Mouse (Mus musculus) bone marrow, adult 2 months (tissue): ENCODE measurements around the gene Map4k5. TPM values are rescaled to one million over a fixed set of nuclear protein-coding genes. Genes with fewer than 3 reads are reported as not detected.

Experiments used
- H3K27ac ChIP-seq: fragments of 200-500 bp; 2 replicates; pipeline ENCODE4 v1.5.1; 2012; ENCODE audit warnings: low read depth, mild to moderate bottlenecking, control low read depth, inconsistent platforms, low read length; ENCODE audit not compliant: control insufficient read depth, poor library complexity, insufficient read depth
- H3K4me1 ChIP-seq: fragments of 200-500 bp; 2 replicates; pipeline ENCODE4 v1.6.1; 2011; ENCODE audit warnings: low read length; ENCODE audit not compliant: control insufficient read depth, insufficient read depth
- H3K4me3 ChIP-seq: fragments of 200-500 bp; replicated peaks from 2 replicates; pipeline ENCODE3; 2011; ENCODE audit warnings: mild to moderate bottlenecking, low read depth, low read length, control low read depth; ENCODE audit not compliant: control insufficient read depth
- CTCF ChIP-seq: fragments of 200-500 bp; IDR thresholded peaks from 2 replicates; pipeline ENCODE4 v1.5.1; 2011; ENCODE audit warnings: low read length, control low read depth; ENCODE audit not compliant: control insufficient read depth, insufficient read depth
- POLR2A ChIP-seq: fragments of 200-500 bp; IDR thresholded peaks from 2 replicates; pipeline ENCODE4 v1.6.1; 2011; ENCODE audit warnings: low read depth, mild to moderate bottlenecking, control low read depth, low read length, borderline replicate concordance; ENCODE audit not compliant: control insufficient read depth
- WGBS: fragments of 180-500 bp; shearing (Covaris S2); methylation state at CpG from one replicate; pipeline ENCODE4 v1.1.7; 2018; 5-methylcytosine and 5-hydroxymethylcytosine counted together
- polyA plus RNA-seq: library from polyadenylated mRNA; stranded (reverse); fragments of >200 nt; gene quantifications from 2 replicates; pipeline ENCODE4 v1.2.4, GENCODE M21; 2011; ENCODE audit warnings: low replicate concordance; ENCODE audit not compliant: missing spikeins, insufficient read depth, insufficient read length

Gene Map4k5
- polyA plus RNA-seq, 1 experiment, result 21.5 TPM

DNA sequence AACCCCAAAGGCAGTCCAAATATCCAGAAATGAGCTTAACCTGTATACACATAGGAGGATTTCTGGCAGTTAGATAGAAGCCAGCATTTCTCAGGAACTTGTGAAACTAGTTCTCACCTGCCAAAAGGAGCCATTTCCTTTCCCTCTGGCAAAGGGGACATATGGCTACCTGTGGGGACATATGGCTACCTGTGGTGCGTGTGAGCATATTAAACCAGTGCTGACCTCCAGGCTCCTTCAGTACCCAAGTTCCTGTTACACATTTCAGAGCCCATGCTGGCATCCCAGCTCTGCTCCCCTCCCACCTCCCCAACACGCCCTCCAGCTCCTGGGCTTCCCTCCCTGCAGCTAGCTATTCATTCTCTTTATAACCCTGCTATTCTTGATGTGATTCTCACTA, 79.4 kb downstream of the Map4k5 start:
- WGBS, result 90% methylated on average over 2 of the region's 2 CpGs
- TF ChIP-seq CTCF, result no peak
- no peak for TF ChIP-seq POLR2A
- H3K27ac ChIP-seq, result no peak overlapping the region

DNA sequence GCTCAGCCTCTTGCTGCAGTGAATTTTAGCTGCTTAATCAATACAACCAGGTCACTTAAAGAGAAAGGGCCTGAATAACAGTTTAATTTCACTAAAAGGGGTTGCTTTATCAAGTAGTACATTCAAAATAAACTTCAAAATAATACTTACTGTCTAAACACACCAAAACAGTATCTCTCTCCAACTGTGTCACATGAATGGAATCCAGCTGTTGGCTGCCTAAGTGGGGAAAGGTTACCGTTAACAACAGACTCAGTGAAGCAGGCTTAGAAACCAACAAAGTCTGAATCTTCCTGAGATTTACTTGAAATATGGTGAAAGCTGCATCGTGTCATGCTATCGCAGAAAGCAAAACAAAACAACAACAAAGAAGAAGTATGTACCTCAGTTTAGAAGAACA, 80.0 kb downstream of the Map4k5 start:
- TF ChIP-seq POLR2A (no peak), CTCF (no peak)
- Histone ChIP-seq H3K27ac (no peak overlapping the region), H3K4me1 (no peaks in the 10 kb centered on the region), H3K4me3 (no peak overlapping the region)
- 97% methylated on average over 3 of the region's 3 CpGs for WGBS

More for the DNA sequence above, 79.4 kb downstream of the Map4k5 start:
- no peak overlapping the region for H3K4me3 ChIP-seq
- no peaks in the 10 kb centered on the region for H3K4me1 ChIP-seq

DNA sequence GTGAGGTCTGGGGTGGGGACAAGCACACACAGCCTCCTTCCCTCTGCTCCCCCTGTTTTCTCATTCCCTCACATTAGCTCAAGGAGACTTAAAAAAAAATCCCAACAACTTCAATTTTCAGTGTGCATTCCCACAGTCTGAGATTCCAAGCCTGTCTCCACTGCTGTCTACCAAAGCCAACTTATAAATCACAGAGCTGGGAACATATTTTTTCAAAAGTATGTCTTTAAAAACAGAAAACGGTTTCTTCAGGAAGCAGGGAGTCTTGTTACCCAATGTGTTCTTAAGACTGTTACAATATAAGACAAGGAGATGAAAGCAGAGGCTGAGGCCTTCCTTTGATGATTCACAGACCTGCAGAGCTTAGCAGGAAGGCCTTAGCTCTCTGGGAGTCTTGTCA, 81.0 kb downstream of the Map4k5 start:
- TF ChIP-seq POLR2A, result no peak
- no peak for TF ChIP-seq CTCF
- no peak overlapping the region for H3K27ac ChIP-seq
- WGBS, result 83% methylated on average over 1 of the region's 1 CpGs
- no peak overlapping the region for H3K4me3 ChIP-seq
- H3K4me1 ChIP-seq, result no peaks in the 10 kb centered on the region

DNA sequence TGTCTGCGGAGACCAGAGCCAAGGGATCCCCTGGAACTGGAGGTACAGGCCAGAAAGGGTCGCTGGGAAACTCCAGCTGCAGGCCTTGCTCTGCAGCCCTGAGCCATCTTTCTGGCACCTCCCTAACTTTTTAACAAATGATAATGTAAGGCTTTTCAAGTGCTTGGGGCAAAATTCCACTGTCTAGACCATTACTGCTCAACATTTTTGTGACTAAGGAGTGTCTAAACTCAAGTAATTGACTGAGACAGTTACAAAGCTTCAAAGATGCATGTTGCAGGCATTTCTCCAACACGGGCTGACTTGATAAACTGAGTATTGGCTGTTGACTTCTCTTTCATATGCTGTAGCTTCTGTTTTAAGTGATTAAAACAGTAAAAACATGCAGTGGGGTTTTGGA, 83.6 kb downstream of the Map4k5 start:
- 92% methylated on average over 3 of the region's 3 CpGs for WGBS
- Histone ChIP-seq H3K27ac (no peak overlapping the region), H3K4me3 (no peak overlapping the region), H3K4me1 (no peaks in the 10 kb centered on the region; the same call in 1 of the 2 replicates)
- TF ChIP-seq POLR2A (no peak), CTCF (no peak)

DNA sequence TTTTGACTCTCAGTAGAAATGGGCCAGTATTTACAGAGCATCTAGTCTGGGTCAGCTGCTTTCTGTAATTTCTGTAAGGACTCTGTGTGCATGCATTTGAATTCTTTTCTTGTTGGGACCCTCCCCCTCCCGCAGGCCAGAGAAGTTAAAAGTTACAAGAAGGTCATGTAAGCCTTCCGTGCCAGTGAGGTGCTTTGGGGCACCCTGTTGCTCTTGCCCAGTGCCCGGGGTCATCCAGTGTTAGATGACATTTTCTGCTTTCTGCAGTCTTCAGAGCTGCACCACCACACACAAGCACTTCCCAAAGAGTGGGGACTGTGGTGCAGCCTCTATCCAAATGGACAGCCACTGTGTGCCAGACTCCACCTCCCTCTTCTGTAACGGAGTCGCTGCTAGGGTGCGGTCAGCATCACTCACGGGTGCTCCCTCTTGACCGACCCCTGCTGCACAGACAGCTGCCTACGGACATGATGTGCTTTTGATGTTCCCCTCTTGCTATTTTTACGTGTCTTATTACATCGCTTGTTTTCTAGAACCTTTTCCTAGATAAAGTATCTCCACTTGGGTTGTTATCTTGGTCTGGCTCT, 85.5 kb downstream of the Map4k5 start:
- TF ChIP-seq CTCF, result no peak
- TF ChIP-seq POLR2A, result no peak

DNA sequence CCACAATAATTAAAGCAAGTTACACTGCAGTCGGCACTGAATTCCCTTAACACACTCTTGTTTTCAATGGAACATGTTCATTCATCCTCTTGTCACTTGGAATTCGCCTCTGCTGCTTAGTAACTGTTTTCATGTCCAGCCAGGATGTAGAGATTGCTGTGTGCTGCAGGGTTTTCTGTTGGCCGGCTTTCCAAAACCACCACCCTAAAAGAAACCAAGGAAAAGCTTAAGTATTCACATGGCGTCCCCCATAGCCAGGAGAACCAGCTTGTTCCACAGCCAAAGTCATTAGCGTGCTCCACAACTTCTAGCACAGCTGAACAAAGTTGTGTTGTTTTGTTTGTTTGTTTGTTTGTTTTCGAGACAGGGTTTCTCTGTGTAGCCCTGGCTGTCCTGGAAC, 87.9 kb downstream of the Map4k5 start:
- Histone ChIP-seq H3K4me3 (no peak overlapping the region), H3K4me1 (no peaks in the 10 kb centered on the region; the same call in 1 of the 2 replicates), H3K27ac (no peak overlapping the region)
- WGBS, result 85% methylated on average over 6 of the region's 6 CpGs
- TF ChIP-seq CTCF, result no peak
- TF ChIP-seq POLR2A, result no peak

More for the DNA sequence above, 85.5 kb downstream of the Map4k5 start:
- H3K27ac ChIP-seq, result no peak overlapping the region
- H3K4me1 ChIP-seq, result no peaks in the 10 kb centered on the region; the same call in 1 of the 2 replicates
- WGBS, result 85% methylated on average over 11 of the region's 11 CpGs
- H3K4me3 ChIP-seq, result no peak overlapping the region

DNA sequence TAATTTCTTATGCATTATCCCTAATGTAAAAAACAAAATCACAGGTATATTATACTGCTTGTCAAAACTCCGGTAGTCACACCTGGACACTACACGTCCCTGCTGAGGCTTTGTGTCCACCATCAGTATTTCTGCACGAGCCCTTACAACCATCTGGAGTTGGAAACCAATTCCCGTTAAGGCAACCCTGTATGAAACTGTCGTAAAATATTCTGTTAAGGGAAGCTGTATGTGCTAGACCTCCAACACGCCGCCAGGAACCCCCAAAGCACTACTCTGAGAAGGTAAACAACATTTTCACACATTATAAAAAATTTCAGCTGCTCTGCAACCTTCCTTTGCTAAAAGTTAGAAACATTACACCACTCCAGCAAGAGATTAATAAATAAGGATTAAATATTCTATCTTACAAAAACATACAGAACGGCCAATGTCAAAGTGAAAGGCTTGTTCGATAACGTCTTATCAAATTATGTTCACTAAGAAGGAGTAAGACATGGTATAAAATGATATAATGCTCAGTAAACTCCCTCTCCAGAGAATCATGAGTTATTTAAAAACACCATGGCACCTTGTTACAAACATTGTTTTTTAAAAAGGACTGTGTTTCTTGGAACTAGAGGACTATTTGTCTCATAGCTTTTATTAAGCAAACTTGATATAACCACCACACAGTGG, 88.5 kb downstream of the Map4k5 start:
- TF ChIP-seq CTCF (no peak), POLR2A (no peak)

DNA sequence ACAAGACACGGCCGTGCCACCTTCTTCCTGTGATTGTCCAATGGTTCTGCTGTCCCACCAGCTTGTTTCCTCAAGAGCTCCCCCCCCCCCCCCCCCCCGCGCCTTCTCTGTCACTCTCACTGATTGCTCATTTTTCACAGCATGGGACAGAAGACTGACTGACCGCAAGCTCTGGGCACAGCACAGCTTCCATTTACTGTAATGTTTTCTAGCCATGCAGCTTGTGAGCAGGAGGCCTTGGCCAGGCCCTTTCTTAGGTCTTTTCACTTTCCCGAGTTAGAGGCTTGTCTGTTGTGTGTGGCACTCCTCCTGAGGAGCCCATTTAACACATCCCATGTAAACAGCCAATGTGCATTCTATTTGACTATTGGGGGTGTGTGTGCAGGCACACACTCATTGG, 89.8 kb downstream of the Map4k5 start:
- Histone ChIP-seq H3K27ac (no peak overlapping the region), H3K4me1 (no peaks in the 10 kb centered on the region; the same call in 1 of the 2 replicates), H3K4me3 (no peak overlapping the region)
- no peak for TF ChIP-seq CTCF
- no peak for TF ChIP-seq POLR2A
- 84% methylated on average over 6 of the region's 6 CpGs for WGBS

More for the DNA sequence above, 88.5 kb downstream of the Map4k5 start:
- Histone ChIP-seq H3K4me3 (no peak overlapping the region), H3K27ac (no peak overlapping the region), H3K4me1 (no peaks in the 10 kb centered on the region; the same call in 1 of the 2 replicates)
- 79% methylated on average over 10 of the region's 10 CpGs for WGBS

DNA sequence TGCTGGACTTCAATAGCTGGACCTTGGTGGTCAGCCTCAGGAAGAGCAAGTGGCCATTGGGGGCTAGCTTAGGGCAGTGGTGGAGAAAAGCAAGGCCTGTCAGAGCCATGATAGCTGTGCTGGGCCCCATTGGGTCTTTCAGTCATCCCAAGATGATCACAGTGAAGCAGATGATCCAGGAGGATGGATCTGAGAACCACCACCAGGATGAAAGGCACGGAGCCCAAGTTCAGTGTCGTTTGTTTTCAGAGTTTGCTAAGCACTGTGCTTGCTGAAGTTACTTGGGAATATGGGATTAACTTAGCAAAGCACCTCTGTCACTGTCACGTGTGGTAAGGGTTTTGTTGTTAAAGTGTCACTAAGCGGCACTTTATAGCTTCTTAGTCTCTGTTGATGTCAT, 92.4 kb downstream of the Map4k5 start:
- H3K4me1 ChIP-seq, result no peaks in the 10 kb centered on the region; the same call in 1 of the 2 replicates
- H3K4me3 ChIP-seq, result no peak overlapping the region
- TF ChIP-seq POLR2A (no peak), CTCF (no peak)
- no peak overlapping the region for H3K27ac ChIP-seq
- 88% methylated on average over 4 of the region's 4 CpGs for WGBS
